Mouse (Mus musculus) thymus, postnatal 4 days (tissue): ENCODE measurements around the gene Gm9732.
"Not testable (repeated sequence)": the region's sequence is repeated elsewhere in the genome, so short reads cannot be mapped to it uniquely, and the experiment has no call there.

Experiments used
- DNase-seq: peaks from one replicate; pipeline ENCODE4 v3.0.0; 2021

Gene Gm9732

DNA sequence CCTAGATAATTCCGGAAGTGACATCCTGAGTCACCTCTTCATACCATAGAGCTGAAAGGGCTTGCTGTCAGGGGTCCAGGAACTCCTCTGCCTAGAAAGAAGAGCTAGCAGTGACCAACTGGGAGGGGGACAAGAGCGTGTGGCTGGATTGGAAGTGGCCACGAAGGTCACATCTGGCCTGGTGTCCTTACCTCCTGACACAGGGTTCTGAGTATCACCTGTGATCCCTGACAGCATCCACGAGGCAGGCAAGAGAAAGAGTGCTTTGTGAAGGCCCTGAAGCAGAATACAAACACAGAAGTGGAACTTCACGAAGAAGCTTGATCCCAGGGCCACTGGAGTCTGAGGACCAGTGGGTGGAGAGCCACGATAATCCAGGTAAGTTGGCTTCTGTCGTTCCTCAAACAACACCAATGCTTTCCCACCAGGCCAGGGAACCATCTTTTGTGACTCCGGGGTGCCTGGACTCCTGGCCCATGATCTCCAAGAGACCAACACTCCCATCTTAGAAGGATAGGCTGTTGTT lies at the start of gene Gm9732:
Gene Gm9732, plus strand, starts transcription at position 51 of the 526 bp plus-strand sequence.
- not testable (repeated sequence) for DNase-seq

DNA sequence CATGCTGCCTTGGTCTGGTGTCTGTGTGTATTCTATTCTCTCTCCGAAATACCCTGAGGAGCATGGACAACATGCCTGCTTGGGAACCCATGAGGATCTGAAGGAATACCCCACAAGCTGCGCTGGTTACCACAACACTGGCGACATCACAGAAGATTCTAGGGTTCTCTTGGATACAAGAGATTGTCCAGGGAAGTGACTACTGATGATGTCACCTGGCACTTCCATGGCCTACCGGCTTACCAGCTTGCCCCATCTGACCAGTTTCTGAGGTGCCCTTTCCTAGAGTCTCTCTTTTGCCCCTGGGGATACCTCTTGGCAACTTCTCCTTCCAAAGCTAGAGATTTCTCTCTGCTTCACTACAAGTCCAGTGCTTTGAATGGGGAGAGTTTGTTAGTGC lies 39.6 kb upstream of the Gm9732 start, which contains the start of gene Gm8122:
Gene Gm8122, minus strand, starts transcription at position 101 of the 400 bp plus-strand sequence.
- DNase-seq: not testable (repeated sequence)

DNA sequence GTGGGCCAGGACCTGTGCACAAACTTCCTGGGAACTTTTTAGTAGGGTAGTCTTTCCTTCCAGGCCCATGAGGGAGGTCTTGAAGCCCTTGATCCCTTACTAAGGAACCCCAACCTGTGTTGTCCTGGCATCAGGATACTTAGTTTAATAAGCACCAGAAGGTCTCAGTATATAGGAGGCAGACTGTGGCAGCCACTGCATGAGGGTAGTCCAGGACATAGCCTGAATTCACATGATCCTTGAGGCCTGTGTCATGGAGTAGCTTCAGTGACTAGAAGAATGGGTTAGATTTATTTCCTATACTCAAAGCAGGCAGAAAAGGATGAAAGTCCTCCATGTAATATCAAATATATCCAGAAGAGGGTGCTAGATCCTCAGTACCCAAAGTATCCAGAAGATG lies 37.1 kb upstream of the Gm9732 start:
- not testable (repeated sequence) for DNase-seq

DNA sequence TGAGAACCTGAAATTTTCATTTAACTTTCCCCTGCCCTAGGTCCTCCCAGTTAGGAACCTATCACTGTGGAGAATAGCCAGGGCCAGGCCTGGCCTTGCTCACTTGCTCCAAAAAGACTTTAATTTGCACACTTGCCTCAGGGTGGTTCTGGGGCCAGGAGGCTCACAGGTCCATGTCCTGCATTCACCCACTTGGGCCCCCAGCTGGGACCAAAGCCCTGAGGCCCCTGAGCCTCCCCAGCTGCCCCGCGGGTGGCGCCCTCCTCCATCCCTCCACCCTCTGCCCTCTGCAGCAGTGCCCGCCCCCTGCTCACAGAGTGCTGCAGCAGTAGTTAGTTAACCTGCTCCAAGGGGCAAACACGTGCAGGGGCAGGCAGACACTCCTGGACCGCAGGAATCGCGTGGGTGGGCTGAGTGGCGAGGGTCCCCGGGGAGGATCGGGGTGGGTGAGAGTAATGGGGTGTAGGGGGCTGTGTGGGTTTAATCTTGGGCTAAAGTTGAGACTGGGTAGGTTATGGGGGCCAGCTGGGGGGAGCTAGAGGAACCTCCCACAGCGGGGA lies 25.1 kb upstream of the Gm9732 start:
- not testable (repeated sequence) for DNase-seq

DNA sequence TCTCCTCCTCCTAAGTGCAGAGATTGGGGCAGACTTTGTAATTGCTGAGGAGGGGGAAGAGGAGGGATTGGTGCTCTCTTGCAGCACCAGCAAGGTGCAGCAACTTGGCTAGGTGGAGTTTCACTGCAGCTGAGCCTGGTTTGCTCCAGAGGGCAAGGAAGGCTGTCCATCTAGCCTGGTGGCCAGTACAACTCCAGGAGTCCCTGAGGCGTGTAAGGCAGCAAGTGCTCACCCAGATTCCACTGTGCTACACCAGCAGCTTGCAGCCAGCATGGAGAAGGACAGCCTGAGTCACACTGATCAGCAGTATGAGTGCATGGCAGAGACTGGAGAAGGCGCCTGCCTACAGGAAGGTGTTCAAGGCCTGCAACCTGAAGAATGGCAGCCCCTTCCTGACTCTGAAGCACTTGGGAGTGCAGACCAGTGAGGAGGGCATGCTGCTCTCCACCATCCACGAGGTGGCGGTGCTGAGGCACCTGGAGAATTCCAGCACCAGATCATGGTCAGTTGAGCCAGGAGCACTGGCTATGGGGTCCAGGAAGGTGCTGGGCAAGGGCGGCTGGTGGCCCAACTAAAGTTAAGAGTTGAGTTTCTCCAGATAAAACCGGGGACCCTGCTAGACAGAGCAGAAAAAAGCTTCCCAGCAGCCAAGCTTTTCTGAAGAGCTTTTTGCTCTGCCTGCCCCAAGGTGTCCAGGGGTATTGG lies 24.1 kb upstream of the Gm9732 start:
- not testable (repeated sequence) for DNase-seq

DNA sequence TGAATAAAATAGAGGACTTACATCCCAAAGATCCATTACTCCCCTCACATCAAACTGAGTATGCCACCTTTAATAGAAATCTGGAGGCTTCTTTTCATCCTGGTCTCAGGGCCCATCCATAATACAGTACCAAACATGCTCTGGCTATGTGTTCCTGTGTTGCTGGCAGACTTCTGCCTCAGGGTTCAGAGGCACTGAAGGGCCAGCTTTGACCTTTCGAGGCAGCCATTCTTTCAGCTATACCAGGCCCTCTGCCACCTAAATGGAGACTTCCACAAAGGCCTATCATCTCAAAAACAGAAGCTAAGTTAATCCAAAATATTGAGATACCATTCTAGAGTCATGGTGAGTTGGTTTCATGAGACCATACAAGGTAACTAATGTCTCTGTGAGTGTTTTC lies 18.3 kb upstream of the Gm9732 start:
- DNase-seq: not testable (repeated sequence)

DNA sequence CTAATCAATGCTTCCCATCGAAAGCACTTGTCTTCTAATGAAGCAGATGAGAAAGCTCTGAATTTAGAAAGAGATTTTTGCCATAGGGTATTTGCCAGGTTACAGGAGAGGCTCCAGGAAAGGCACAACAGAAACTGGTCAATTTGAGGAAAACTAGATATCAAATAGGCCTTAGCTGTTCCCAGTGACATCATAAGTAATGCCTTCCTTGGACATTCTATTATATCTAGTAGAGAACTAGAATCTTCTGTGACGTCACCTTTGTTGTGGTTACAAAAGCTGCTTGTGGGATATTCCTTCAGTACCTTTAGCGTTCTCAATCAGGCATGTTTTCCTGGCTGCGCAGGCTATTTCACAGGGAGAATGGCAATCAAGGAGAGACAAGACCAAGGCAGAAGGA lies 16.5 kb upstream of the Gm9732 start, which contains the start of gene Gm8126:
Gene Gm8126, plus strand, starts transcription at position 301 of the 400 bp plus-strand sequence.
- DNase-seq: not testable (repeated sequence)

DNA sequence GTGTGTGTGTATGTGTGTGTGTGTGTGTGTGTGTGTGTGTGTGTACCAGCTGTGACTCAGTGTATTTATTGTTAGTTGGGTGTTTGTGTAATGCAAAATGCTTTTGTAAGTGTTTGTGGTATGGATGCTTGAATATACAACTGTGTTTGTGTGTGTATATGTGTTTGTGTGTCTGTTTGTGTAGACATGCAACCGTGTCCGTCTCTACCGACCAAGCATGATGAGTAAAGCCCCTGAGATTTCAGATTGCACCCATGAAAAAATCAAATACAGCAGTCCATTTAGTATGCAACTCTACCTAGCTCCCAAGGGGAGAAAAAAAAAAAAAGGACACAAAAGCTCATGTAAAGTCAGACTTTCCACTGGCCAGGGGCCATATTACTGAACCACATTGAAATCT lies 11.4 kb upstream of the Gm9732 start:
- DNase-seq: not testable (repeated sequence)

DNA sequence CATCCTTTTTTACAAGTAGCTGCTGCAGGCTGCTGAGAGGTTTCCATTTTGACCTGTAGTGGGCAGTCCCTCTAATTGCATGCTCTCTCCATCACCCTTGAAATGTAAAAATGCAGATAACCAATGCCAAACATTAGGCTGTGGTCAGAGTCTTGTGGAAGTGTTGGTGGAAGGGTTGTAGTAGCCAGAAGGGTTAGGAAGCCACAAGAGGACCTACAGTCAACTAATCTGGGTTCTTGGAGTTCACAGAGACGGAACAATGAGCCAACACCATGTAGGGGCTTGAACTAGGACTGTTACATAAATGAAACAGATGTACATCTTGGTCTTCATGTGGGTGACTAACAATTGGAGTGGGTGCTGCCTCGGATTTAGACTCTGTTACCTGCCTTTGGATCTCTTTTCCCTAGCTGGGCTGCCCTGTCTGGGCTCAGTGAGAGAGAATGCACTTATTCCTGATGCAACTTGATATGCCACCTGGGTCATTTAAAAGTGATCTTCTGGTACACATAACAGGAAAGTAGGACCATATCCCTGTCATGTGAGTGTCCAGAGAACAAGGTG lies 6.2 kb upstream of the Gm9732 start:
- DNase-seq: not testable (repeated sequence)

DNA sequence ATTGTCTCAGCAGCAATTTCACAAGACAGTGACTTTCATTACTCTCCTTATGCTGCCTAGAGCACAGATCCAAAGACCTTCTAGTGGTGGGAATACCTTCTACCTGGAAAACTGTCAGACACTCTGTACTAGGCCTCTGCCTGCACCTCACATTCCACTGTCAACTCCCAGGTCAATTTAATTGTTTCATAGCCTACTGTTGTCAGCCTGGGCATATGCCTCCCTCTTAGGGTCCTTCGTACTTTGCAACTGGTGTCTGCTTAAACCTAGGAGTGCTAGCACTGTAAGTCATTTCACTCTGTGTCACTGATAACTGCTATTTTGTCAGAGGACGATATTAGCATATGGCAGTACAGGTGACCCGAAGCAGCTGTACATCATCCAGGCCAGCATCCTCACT lies 5.6 kb upstream of the Gm9732 start:
- not testable (repeated sequence) for DNase-seq

DNA sequence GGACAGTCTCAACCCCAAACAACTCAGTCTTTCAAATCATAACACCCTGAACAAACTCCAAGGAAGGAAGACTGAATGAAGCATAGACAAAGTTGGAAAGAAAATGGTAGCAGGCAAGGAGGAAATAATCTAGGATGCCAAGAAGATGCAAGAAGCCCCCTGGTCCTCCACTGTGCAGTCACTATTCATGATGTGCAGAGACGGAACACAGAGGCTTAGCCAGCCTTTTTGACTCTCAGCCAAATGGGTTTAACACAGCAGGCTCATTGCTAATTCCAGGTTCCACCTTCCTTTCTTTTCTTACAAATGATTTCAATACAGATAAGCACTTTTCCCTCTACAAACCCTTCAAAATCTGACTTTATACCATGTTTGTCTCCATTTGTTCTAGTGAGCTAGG lies 1.7 kb upstream of the Gm9732 start:
- DNase-seq: not testable (repeated sequence)

DNA sequence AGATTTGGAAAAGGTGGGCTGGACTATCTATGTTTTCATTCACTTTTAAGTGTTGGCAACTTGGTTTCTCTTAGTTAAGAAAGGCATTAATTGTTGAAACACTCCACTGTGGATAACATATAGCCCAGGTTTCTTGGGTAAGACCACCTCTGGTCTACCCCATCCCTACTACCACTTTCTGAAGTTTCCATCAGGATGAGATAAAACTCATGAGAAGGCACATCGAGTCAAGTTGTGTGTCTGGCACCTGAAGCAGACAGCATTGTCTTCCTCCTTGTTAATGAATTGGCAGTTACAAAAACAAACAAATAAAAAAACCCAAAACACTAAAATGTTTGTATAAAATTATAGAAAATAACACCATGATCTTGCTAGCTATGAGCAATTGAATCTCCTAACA lies 916 bp downstream of the Gm9732 start:
- not testable (repeated sequence) for DNase-seq

DNA sequence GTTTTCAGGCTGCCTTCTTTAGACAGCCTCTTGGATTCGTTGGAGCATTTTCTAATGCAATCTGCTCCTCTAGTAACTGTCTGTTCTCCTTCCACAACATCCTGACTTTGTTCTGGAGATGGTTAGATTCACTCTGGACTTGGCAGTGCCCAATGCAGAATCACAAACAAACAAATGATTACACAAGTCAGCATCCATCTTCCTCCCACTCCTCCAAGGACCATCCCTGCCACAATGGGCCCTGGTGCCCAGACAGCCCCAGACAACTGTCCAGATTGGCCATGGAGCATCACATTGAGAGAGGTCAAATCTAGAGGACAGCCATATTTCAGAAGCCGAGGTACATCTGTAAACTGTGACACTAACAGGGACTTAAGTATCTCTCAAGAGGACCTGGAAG lies 2.6 kb downstream of the Gm9732 start:
- DNase-seq: not testable (repeated sequence)

DNA sequence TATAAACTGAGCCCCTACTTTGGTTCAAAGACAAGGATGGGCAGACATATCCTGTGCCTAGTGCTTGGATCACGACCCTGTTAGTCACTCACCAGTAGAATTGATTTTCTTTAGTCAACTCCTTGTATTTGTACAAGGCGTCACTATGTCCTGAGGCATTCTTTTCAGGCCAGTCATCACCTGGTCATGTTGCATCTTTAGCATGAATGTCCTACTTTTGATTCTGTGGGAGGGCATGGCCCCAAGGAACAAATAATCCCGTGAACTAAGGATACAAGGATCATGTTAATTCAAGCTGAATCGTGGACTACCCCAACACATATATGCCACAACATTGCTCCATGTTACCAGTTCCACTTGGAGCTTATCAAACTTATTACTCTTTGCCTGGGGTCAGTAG lies 3.3 kb downstream of the Gm9732 start:
- DNase-seq: not testable (repeated sequence)

DNA sequence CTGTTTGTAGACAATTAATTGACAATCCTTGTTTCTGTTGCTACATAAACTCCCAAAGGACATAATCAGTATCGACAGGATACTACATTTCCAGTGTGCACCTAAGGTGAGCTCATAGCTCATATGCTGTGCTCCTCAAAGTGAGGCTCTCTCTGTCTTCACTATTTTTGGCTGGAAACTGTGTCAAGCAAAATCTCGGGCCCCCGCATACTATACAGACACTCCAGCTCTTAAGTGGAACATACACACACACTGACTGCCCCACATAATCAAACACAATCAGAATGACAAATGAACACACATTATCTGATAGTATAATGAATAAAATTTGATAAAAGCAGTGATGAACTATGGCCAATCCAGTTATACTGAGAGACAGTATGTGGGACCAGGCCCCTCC lies 3.8 kb downstream of the Gm9732 start:
- not testable (repeated sequence) for DNase-seq

DNA sequence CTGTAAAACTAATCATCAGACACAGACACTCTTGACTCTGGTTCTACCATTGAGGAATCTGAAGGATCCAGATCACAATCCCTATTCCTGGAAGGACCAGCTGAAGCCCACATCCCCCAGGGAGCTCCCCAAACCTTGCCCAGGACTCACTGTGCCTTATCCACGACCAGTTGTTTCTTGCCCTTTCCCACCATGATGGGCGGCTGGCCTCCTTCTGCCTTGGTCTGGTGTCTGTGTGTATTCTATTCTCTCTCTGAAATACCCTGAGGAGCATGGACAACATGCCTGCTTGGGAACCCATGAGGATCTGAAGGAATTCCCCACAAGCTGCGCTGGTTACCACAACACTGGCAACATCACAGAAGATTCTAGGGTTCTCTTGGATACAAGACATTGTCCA lies 18.7 kb downstream of the Gm9732 start, which contains the start of gene Gm8127:
Gene Gm8127, minus strand, starts transcription at position 330 of the 400 bp plus-strand sequence.
- DNase-seq: not testable (repeated sequence)

DNA sequence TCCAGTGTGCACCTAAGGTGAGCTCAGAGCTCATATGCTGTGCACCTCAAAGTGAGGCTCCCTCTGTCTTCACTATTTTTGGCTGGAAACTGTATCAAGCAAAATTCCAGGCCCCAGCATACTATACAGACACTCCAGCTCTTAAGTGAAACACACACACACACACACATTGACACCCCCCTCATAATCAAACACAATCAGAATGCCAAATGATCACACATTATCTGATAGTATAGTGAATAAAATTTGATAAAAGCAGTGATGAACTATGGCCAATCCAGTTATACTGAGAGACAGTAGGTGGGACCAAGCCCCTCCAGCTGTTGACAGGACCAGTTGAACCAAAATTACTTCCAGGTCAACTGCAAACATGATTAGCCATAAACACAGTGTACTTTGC lies 44.7 kb downstream of the Gm9732 start:
- DNase-seq: not testable (repeated sequence)

DNA sequence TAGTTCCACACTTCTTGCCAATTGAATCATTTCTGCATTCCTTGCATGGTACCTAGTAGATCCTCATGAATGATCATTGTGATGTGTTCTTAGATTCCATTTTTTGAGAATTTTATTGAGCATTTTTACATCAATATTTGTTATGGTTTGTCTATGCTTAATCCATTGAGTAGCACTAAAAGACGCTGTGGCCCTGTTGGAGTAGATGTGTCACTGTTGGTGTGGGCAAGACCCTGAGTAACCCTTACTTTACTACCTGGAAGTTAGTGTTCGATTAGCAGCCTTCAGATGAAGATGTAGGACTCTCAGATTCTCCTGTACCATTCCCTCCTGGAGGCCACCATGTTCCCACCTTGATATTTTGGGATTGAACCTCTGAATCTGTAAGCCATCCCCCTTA lies 53.8 kb downstream of the Gm9732 start:
- DNase-seq: not testable (repeated sequence)

DNA sequence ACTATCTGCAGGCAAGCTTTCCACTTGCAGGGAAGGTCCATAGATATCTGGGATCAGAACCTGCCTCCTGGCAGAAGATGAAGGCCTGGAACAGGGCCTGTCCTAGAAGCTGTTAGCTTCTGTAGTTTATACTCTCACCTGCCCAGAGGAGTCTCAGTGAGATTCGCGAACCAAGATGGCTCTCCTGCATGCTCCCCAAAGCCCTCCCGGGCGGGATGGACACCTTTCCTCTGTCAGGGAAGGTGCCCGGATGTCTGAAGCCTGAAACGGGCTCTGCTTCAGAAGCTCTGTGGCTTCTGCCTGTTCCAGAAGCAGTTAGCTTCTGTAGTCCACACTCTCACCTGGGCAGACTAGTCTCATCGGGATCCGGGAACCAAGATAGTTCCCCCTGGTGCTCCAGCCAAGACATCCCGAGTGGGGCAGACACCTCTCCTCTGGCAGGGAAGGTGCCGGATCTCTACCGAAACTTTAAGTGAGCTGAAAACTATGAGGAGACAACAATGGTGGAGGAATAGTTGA lies 56.6 kb downstream of the Gm9732 start:
- DNase-seq: peak; percentile 10

DNA sequence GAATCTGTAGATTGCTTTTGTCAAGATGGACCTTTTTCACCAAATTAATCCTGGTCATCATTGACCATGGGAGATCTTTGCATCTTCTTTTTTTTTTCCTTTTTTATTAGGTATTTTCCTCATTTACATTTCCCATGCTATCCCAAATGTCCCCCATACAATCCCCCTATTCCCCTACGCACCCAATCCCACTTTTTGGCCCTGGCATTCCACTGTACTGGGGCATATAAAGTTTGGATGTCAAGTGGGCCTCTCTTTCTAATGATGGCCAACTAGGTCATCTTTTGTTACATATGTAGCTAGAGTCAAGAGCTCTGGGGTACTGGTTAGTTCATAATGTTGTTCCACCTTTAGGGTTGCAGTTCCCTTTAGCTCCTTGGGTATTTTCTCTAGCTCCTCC lies 62.8 kb downstream of the Gm9732 start:
- not testable (repeated sequence) for DNase-seq

DNA sequence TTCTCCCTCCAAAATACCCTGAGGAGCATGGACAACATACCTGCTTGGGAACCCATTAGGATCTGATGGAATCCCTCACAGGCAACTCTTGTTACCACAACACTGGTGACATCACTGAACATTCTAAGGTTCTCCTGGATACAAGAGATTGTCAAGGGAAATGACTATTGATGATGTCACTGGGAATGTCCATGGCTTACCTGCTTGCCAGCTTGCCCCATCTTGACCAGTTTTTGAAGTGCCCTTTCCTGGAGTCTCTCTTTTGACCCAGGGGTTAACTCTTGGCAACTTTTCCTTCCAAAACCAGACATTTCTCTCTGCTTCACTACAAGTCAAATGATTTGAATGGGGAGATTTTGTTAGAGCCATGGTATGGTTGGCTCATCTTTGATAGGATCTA lies 72.9 kb downstream of the Gm9732 start, which contains the start of gene 1700001F09Rik:
Gene 1700001F09Rik, minus strand, starts transcription at position 101 of the 400 bp plus-strand sequence.
- not testable (repeated sequence) for DNase-seq

DNA sequence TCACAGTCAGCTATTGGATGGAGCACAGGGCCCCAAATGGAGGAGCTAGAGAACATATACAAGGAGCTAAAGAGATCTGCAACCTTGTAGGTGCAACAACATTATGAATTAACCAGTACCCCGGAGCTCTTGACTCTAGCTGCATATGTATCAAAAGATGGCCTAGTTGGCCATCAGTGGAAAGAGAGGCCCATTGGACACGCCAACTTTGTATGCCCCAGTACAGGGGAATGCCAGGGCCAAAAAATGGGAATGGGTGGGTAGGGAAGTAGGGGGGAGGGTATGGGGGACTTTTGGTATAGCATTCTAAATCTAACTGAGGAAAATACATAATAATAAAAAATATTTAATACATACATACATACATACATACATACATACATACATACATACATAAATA lies 78.1 kb downstream of the Gm9732 start:
- DNase-seq: not testable (repeated sequence)
